In genomic region chr17:79580264-79580920, GRCm38 (mm10) we compare ENCODE assay signal across 8 mouse cellular contexts. TPM values are rescaled to one million over a fixed set of nuclear protein-coding genes. Genes with fewer than 3 reads are reported as not detected.
DNase-seq lines count a peak whose midpoint lies in the region; ATAC-seq lines count a peak whose summit lies in the region.

No protein-coding gene starts in this region.

- no peak overlapping the region for H3K27ac ChIP-seq in intestine, embryonic 15.5 days
- no peak overlapping the region for H3K27ac ChIP-seq in midbrain, embryonic 10.5 days (replicated peaks)

- H3K9ac ChIP-seq in intestine, embryonic 15.5 days: no peak overlapping the region

- H3K36me3 ChIP-seq in intestine, embryonic 15.5 days: no peaks in the 10 kb centered on the region
- no peaks in the 10 kb centered on the region for H3K36me3 ChIP-seq in midbrain, embryonic 10.5 days

- peak; percentile 65 to 69 for DNase-seq in adrenal gland, adult 18-20 months (ENCODE audit: low spot score in 2 of 2)
- peak; percentile 88 for DNase-seq in embryo, embryonic 10 days (ENCODE audit: low spot score)
- DNase-seq in gastrocnemius, postnatal 14 days: peak; percentile 64
- peak; percentile 74 to 86 for DNase-seq in left cerebral cortex, postnatal 14 days (ENCODE audit: low spot score in 2 of 2)
- peak; percentile 74 for DNase-seq in midbrain, embryonic 10.5 days (ENCODE audit: low spot score)
- DNase-seq in right cerebral cortex, postnatal 4 days: peak; percentile 78

- no peak overlapping the region for H3K4me2 ChIP-seq in intestine, embryonic 15.5 days (replicated peaks)

- 68% methylated on average over 6 of the region's 6 CpGs for WGBS in intestine, embryonic 15.5 days
- WGBS in midbrain, embryonic 10.5 days: 71% methylated on average over 6 of the region's 6 CpGs

- no peaks in the 10 kb centered on the region for H3K27me3 ChIP-seq in intestine, embryonic 15.5 days (replicated peaks)
- H3K27me3 ChIP-seq in midbrain, embryonic 10.5 days (ENCODE audit: low read depth, poor library complexity, severe bottlenecking): no peaks in the 10 kb centered on the region

- no peaks in the 10 kb centered on the region for H3K4me1 ChIP-seq in intestine, embryonic 15.5 days (replicated peaks)
- H3K4me1 ChIP-seq in midbrain, embryonic 10.5 days: no peaks in the 10 kb centered on the region

- H3K4me3 ChIP-seq in intestine, embryonic 15.5 days (replicated peaks): no peak overlapping the region
- H3K4me3 ChIP-seq in midbrain, embryonic 10.5 days: no peak overlapping the region

- peak; percentile 82 for ATAC-seq in intestine, embryonic 15.5 days
- no peak; the same call in 1 of the 2 replicates for ATAC-seq in erythroid progenitor cell, adult 5-6 weeks (replicated peaks; ENCODE audit: low FRiP score, poor library complexity, severe bottlenecking)

- no peaks in the 10 kb centered on the region for H3K9me3 ChIP-seq in intestine, embryonic 15.5 days
- H3K9me3 ChIP-seq in midbrain, embryonic 10.5 days (replicated peaks): no peaks in the 10 kb centered on the region

- intact Hi-C loops in gastrocnemius, postnatal 14 days (cut with DNase I; ENCODE audit: low total_unique reads): loop anchor here (5.0 kb wide), 1 partner anchor 468 kb away; no protein-coding TSS in a partner anchor
- intact Hi-C loops in left cerebral cortex, postnatal 14 days (cut with DNase I): loop anchor here (1.0 to 10.0 kb wide), 2 partner anchors 469 to 606 kb away; no protein-coding TSS in a partner anchor

RNA-seq across cellular contexts. Expression of gene Rmdn2, which starts 31.3 kb away (rescaled TPM):
- 100 to 1,000 TPM; 178 to 261 TPM for total RNA-seq in adrenal gland, adult 18-20 months (2021)
- total RNA-seq in gastrocnemius, postnatal 14 days (2021): 1 to 10 TPM; 6.7 to 6.9 TPM
- polyA plus RNA-seq in intestine, embryonic 15.5 days (2015; fragmentation: Nextera tagmentation; extraction: Ambion mirVana): 9.7 and 10.2 TPM in 2 replicates
- total RNA-seq in left cerebral cortex, postnatal 14 days (2021): 10 to 100 TPM; 11.3 to 12.9 TPM
- polyA plus RNA-seq in midbrain, embryonic 10.5 days (2016; fragmentation: Nextera tagmentation; extraction: Ambion mirVana): 3.8 and 5.0 TPM in 2 replicates
- not detected in 2 replicates for total RNA-seq in erythroid progenitor cell, adult 5-6 weeks (2015; ENCODE audit: low replicate concordance)
- 3.7 TPM in 1 of 2 replicates, not detected in the other for total RNA-seq in erythroid progenitor cell, adult 5-6 weeks (2017; ENCODE audit: low replicate concordance)

Comparison
In these comparisons a context has a peak if more than half of its experiments do, and no peak if none do; other contexts are left out.
1. RNA of gene Rmdn2, which starts 31.3 kb away (total RNA-seq): 178 to 261 TPM in adrenal gland, adult 18-20 months; 11.3 to 12.9 TPM in left cerebral cortex, postnatal 14 days, 6.7 to 6.9 TPM in gastrocnemius, postnatal 14 days and 3.7 TPM in erythroid progenitor cell, adult 5-6 weeks; every median in the first group is over 10 times any median in the second.
2. Peak in every context shown above with its lines, with median percentiles within 50 percentile points of each other: DNase-seq.